Mouse (Mus musculus) G1E (cell line): ENCODE results near the gene Endou. TPM values are rescaled to one million over a fixed set of nuclear protein-coding genes. Genes with fewer than 3 reads are reported as not detected.
A peak's percentile ranks its signal among the peaks of the same experiment; 100 is the strongest.

ENCODE experiments used
- ATAC-seq: 2 replicates; pipeline ENCODE4 v1.8.0; 2016; ENCODE audit warnings: mild to moderate bottlenecking; ENCODE audit not compliant: insufficient number of reproducible peaks, poor library complexity, low FRiP score, severe bottlenecking; ENCODE audit errors: extremely low read depth
- DNase-seq: peaks from one replicate; pipeline ENCODE4 v3.0.0; 2012; ENCODE audit warnings: low spot score
- H3K27me3 ChIP-seq: 2 replicates; pipeline ENCODE4 v1.6.1; 2012; ENCODE audit warnings: mild to moderate bottlenecking, low read length, inconsistent platforms; ENCODE audit not compliant: insufficient read depth
- H3K36me3 ChIP-seq: replicated peaks from 2 replicates; pipeline ENCODE3; 2012; ENCODE audit warnings: mild to moderate bottlenecking, inconsistent platforms
- H3K4me1 ChIP-seq: 2 replicates; pipeline ENCODE4 v1.6.1; 2012; ENCODE audit warnings: low read depth, low read length, inconsistent platforms, mixed read lengths; ENCODE audit not compliant: insufficient read depth
- H3K4me3 ChIP-seq: 2 replicates; pipeline ENCODE4 v1.5.1; 2012; ENCODE audit warnings: low read depth, mild to moderate bottlenecking, inconsistent platforms, low read length, moderate library complexity, mixed read lengths
- H3K9me3 ChIP-seq: replicated peaks from 2 replicates; pipeline ENCODE4 v1.6.1; 2012; ENCODE audit warnings: inconsistent platforms
- CTCF ChIP-seq: IDR thresholded peaks from 2 replicates; pipeline ENCODE4 v1.5.1; 2012; ENCODE audit warnings: low read depth, low read length, inconsistent platforms, mixed read lengths
- GATA1 ChIP-seq: IDR thresholded peaks from 2 replicates; pipeline ENCODE4 v1.6.1; 2012; ENCODE audit warnings: borderline replicate concordance, low read length, inconsistent platforms, mixed read lengths
- GATA2 ChIP-seq: IDR thresholded peaks from 2 replicates; pipeline ENCODE4 v1.6.1; 2012; ENCODE audit warnings: low read depth, low read length, inconsistent platforms, borderline replicate concordance
- POLR2AphosphoS5 ChIP-seq: IDR thresholded peaks from 2 replicates; pipeline ENCODE4 v1.6.1; 2012; ENCODE audit warnings: low read depth, low read length, inconsistent platforms; ENCODE audit not compliant: insufficient replicate concordance
- TAL1 ChIP-seq: conservative IDR thresholded peaks from 2 replicates; pipeline ENCODE4 v1.6.1; 2012; ENCODE audit warnings: low read depth, low read length, inconsistent platforms, mixed read lengths
- polyA plus RNA-seq: library from polyadenylated mRNA; stranded (reverse); fragments of >175 nt; gene quantifications from 2 replicates; pipeline ENCODE4 v1.2.3, GENCODE M21; 2012
- total RNA-seq, 2 experiments: library from RNA; stranded (forward) in 1 of 2; stranded (reverse) in 1 of 2; fragments of 200-1000 nt in 1 of 2; fragments of >200 nt in 1 of 2; fragmentation: Nextera tagmentation in 1 of 2; gene quantifications; 2 replicates each; pipeline ENCODE4 v1.2.3; 2014 to 2017

The Endou gene
- total and polyA plus RNA-seq, 3 experiments = 0.05 TPM; not detected in 2

DNA sequence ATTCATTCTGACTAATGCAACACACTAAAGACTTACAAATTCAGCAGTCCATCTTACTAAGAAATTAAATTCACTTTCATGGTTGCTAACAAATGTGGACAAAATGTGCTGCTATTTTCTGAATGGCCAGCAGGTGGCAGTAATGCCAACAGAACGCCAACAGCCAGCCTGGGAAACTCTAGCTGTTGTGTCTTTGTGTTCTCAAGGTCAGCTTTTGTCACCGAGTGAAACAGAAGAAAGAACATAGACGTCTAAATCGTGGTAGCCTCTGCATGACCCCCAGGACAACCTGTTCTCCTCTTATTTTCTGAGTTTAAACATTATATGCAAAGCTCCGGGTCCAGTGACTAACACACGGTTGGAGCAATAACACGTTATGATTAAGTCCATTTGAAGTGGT is 63.7 kb downstream of the Endou start:
- ATAC-seq = no peak

GRCm38 (mm10) chr15:97666457-97666770 is 64.7 kb downstream of the Endou start:
- no peak for ATAC-seq
- Histone ChIP-seq H3K4me1 (peaks cover 21% of the 10 kb centered on the region), H3K9me3 (no peaks in the 10 kb centered on the region), H3K27me3 (peaks cover 2% of the 10 kb centered on the region; the same call in 1 of the 2 replicates), H3K4me3 (no peak overlapping the region), H3K36me3 (no peaks in the 10 kb centered on the region)
- TF ChIP-seq GATA2 (no peak), GATA1 (no peak), POLR2AphosphoS5 (no peak), CTCF (no peak), TAL1 (no peak)
- no peak for DNase-seq

More for the DNA sequence above, 63.7 kb downstream of the Endou start:
- H3K4me1 ChIP-seq = peaks cover 21% of the 10 kb centered on the region
- peaks cover 7% of the 10 kb centered on the region for H3K36me3 ChIP-seq
- peak; percentile 59 for DNase-seq
- peaks cover 2% of the 10 kb centered on the region; the same call in 1 of the 2 replicates for H3K27me3 ChIP-seq
- TF ChIP-seq POLR2AphosphoS5 (no peak), CTCF (peak; percentile 61)
- H3K4me3 ChIP-seq = no peak overlapping the region
- H3K9me3 ChIP-seq = no peaks in the 10 kb centered on the region

DNA sequence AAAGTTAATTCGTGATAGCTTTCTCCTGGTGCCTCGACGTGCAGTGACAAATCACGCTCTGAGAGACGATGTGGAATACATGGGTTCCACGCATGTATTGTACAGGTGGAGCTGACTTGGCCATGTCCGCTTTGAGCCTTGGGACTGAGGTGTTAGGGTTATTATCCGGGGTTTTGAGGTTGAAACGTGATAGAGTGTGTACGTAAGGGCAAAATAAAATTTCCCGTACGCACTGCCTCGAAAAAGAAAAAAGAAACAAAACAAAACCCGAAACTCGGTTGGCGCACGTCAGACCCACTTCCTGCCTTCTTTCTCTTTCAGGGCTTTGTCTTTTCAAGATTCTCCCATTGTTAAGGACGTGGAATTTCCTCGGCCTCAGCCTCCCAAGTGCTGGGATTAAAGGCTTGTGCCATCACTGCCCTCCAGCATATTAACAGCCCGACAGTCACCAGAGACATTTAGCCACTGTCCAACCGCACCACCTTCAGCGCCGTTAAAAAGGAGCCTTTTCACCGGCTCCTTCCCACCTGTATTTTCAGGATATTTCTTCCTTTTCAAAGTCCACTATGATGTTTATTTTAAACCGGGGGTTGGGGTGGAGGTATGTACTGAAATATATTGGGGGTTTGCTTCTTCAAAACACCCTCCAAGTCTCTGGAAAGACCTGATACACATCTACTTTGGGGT is 65.2 kb downstream of the Endou start:
- ATAC-seq (no peak), DNase-seq (no peak)
- H3K27me3 ChIP-seq = peaks cover 2% of the 10 kb centered on the region
- H3K9me3 ChIP-seq = no peaks in the 10 kb centered on the region
- H3K4me3 ChIP-seq = no peak overlapping the region
- H3K4me1 ChIP-seq = peaks cover 21% of the 10 kb centered on the region
- no peaks in the 10 kb centered on the region for H3K36me3 ChIP-seq
- TF ChIP-seq POLR2AphosphoS5 = no peak
- no peak for TF ChIP-seq GATA2
- TF ChIP-seq GATA1 = no peak
- TF ChIP-seq CTCF = no peak
- no peak for TF ChIP-seq TAL1

DNA sequence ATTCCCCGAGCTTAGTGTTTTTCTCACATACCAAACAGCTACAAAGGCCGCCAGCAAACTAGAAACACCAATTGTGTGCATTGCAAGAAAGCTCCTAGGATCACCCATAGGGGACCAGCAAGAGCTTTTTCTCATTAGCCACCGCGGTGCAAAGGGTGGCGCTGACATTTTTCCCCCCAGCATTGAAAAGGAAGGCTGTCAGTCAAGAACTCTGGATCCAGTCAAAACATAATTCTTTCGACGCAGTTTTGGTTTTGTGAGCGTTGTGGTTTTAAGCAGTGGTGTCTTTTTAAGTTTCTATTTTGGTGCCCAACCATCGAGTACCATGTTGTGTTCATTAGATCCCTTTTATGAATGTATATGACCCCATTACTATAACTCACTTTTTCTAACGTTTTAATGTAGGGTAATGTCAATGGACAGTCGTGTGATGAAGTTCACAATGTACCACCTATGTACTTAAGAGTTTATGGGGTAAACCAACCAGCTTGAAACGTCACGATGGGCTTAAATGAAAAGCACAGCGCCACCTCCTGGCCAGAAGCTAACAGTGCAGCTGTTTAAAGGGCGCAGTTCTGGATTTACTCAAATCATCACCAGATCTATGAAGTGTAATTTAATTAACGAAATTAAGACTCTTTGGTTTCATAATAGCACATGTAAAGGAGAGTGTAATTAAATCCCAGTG is 66.0 kb downstream of the Endou start:
- ATAC-seq = no peak
- Histone ChIP-seq H3K9me3 (no peaks in the 10 kb centered on the region), H3K4me3 (no peak overlapping the region), H3K36me3 (no peaks in the 10 kb centered on the region), H3K27me3 (peaks cover 2% of the 10 kb centered on the region), H3K4me1 (peaks cover 21% of the 10 kb centered on the region)
- no peak for DNase-seq
- TF ChIP-seq POLR2AphosphoS5 (no peak), CTCF (peak; percentile 61), TAL1 (no peak), GATA1 (no peak), GATA2 (no peak)

GRCm38 (mm10) chr15:97663750-97664406 is 67.3 kb downstream of the Endou start:
- ATAC-seq (peak; percentile 71), DNase-seq (peak; percentile 57)
- peak overlapping the region; percentile 67; the same call in 1 of the 2 replicates for H3K4me3 ChIP-seq
- H3K36me3 ChIP-seq = no peaks in the 10 kb centered on the region
- peaks cover 2% of the 10 kb centered on the region for H3K27me3 ChIP-seq
- H3K4me1 ChIP-seq = peaks cover 21% of the 10 kb centered on the region
- no peak for TF ChIP-seq GATA2
- no peak for TF ChIP-seq POLR2AphosphoS5
- TF ChIP-seq GATA1 = no peak
- TF ChIP-seq TAL1 = no peak
- TF ChIP-seq CTCF = peak; percentile 73
- no peaks in the 10 kb centered on the region for H3K9me3 ChIP-seq

Other genes starting within 250 kb of the Endou start
- 14.6 and 19.8 TPM in 2 replicates for gene Rpap3, start 25.5 kb downstream of the Endou start, total RNA-seq (2014; fragmentation: Nextera tagmentation)
- gene Rpap3, start 25.5 kb downstream of the Endou start, total RNA-seq (2017) = 31.2 and 37.8 TPM in 2 replicates
- 17.8 and 21.6 TPM in 2 replicates for gene Rpap3, start 25.5 kb downstream of the Endou start, polyA plus RNA-seq
- gene Rapgef3, start 36.6 kb upstream of the Endou start, total RNA-seq (2014; fragmentation: Nextera tagmentation) = not detected in 2 replicates
- gene Rapgef3, start 36.6 kb upstream of the Endou start, total RNA-seq (2017) = under 0.01 and 0.05 TPM in 2 replicates
- 0.23 and 0.25 TPM in 2 replicates for gene Rapgef3, start 36.6 kb upstream of the Endou start, polyA plus RNA-seq
- gene Slc48a1, start 47.2 kb upstream of the Endou start, total RNA-seq (2014; fragmentation: Nextera tagmentation) = 210 and 256 TPM in 2 replicates
- 108 and 116 TPM in 2 replicates for gene Slc48a1, start 47.2 kb upstream of the Endou start, total RNA-seq (2017)
- gene Slc48a1, start 47.2 kb upstream of the Endou start, polyA plus RNA-seq = 113 and 125 TPM in 2 replicates
- 20.4 and 21.1 TPM in 2 replicates for gene Hdac7, start 113.2 kb upstream of the Endou start, total RNA-seq (2014; fragmentation: Nextera tagmentation)
- gene Hdac7, start 113.2 kb upstream of the Endou start, total RNA-seq (2017) = 3.0 and 3.9 TPM in 2 replicates
- gene Hdac7, start 113.2 kb upstream of the Endou start, polyA plus RNA-seq = 117 and 164 TPM in 2 replicates
- gene Vdr, start 179.3 kb upstream of the Endou start, total RNA-seq (2014; fragmentation: Nextera tagmentation) = 0.45 and 1.1 TPM in 2 replicates
- gene Vdr, start 179.3 kb upstream of the Endou start, total RNA-seq (2017) = 0.23 and 0.33 TPM in 2 replicates
- gene Vdr, start 179.3 kb upstream of the Endou start, polyA plus RNA-seq = 0.09 and 0.11 TPM in 2 replicates
- 52.1 and 54.3 TPM in 2 replicates for gene Tmem106c, start 232.9 kb upstream of the Endou start, total RNA-seq (2014; fragmentation: Nextera tagmentation)
- gene Tmem106c, start 232.9 kb upstream of the Endou start, total RNA-seq (2017) = 18.6 and 18.7 TPM in 2 replicates
- gene Tmem106c, start 232.9 kb upstream of the Endou start, polyA plus RNA-seq = 12.5 and 19.2 TPM in 2 replicates